Mouse (Mus musculus) heart, postnatal 0 days (tissue): ENCODE measurements around the gene Arap1.

Experiments
- CTCF ChIP-seq: IDR thresholded peaks from 2 replicates; pipeline ENCODE4 v1.5.1; 2016; ENCODE audit warnings: antibody characterized with exemption, control low read depth, low read depth
- EP300 ChIP-seq: IDR thresholded peaks from 2 replicates; pipeline ENCODE4 v1.6.1; 2016; ENCODE audit warnings: antibody characterized with exemption, low read depth

GRCm38 (mm10) chr7:101419013-101419770 is 71.3 kb downstream of the Arap1 start:
- no peak for TF ChIP-seq CTCF
- TF ChIP-seq EP300, result no peak
